Comparison of ENCODE assay signal across 12 mouse cellular contexts in the genomic region with DNA sequence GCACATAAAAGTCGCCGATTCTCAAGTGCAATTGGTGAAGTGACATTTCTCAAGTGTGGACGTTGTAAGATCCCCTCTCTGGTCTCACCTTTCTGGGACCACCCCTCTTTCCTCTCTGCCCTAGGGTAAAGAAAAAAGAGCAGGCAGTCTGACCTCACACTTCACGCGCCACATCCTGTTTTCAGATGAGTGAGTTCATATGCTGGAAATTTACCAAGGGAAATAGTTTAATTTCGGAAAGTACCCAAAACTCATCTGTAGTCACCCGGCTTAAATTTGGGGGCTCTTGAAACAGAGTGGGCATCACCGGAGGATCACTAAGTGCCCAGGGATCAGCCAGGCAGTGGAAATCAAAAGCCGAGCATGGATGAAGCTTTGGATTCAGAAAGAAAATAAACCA. TPM values are rescaled to one million over a fixed set of nuclear protein-coding genes. Genes with fewer than 3 reads are reported as not detected.
DNase-seq lines count a peak whose midpoint lies in the region; ATAC-seq and TF ChIP-seq lines count a peak whose summit lies in the region.
"Had no signal": no experiment of that assay in that cellular context is flagged by ENCODE, and none has a peak within 500 bp of the region (broad histone marks: within the 10 kb centered on the region; RNA-seq: fewer than 3 reads in every experiment).

No protein-coding gene starts in this region.

- ATAC-seq in forebrain, embryonic 14.5 days, result no peak
- no peak for ATAC-seq in megakaryocyte progenitor cell, adult 5-6 weeks (replicated peaks; ENCODE audit: poor library complexity)
- ATAC-seq: forebrain, embryonic 13.5 days had no signal

- peak; percentile 52 for DNase-seq in kidney, adult 2 months
- no peak for DNase-seq in kidney, postnatal 10 days
- DNase-seq in CD4-positive, CD25-positive, alpha-beta regulatory T cell, adult 2 months (ENCODE audit: low read depth, low spot score), result peak; percentile 88
- peak; percentile 96 for DNase-seq in induced T-regulatory cell, adult 2 months (ENCODE audit: low read depth)
- peak; percentile 90 for DNase-seq in splenic B cell, adult 2 months (ENCODE audit: low read depth, low spot score)
- DNase-seq in forebrain, embryonic 10.5 days (ENCODE audit: extremely low spot score, low spot score), result no peak
- no peak for DNase-seq in forebrain, embryonic 14.5 days (ENCODE audit: low spot score)

- H3K9me3 ChIP-seq in forebrain, embryonic 10.5 days, result no peaks in the 10 kb centered on the region
- H3K9me3 ChIP-seq in forebrain, embryonic 14.5 days (replicated peaks; ENCODE audit: control insufficient read depth, low read length), result no peaks in the 10 kb centered on the region
- H3K9me3 ChIP-seq: forebrain, embryonic 13.5 days; heart, embryonic 13.5 days; limb, embryonic 15.5 days had no signal

- H3K27me3 ChIP-seq in kidney, adult 2 months (replicated peaks; ENCODE audit: control insufficient read depth, insufficient read depth, low read length), result no peaks in the 10 kb centered on the region
- H3K27me3 ChIP-seq in splenic B cell, adult 2 months (ENCODE audit: control insufficient read depth, insufficient read depth, low read length, poor library complexity, severe bottlenecking), result no peaks in the 10 kb centered on the region
- peaks cover 22% of the 10 kb centered on the region for H3K27me3 ChIP-seq in forebrain, embryonic 10.5 days (ENCODE audit: poor library complexity, severe bottlenecking)
- no peaks in the 10 kb centered on the region for H3K27me3 ChIP-seq in forebrain, embryonic 14.5 days (replicated peaks; ENCODE audit: control insufficient read depth, insufficient read depth, low read length)
- H3K27me3 ChIP-seq: limb, embryonic 15.5 days had no signal

- TF ChIP-seq CTCF in kidney, adult 2 months (conservative IDR thresholded peaks at IDR 0.05; ENCODE audit: insufficient read depth, insufficient read length, low read depth, low read length), result no peak

- TF ChIP-seq POLR2A in kidney, adult 2 months (IDR thresholded peaks at IDR 0.05; ENCODE audit: low read depth, low read length), result no peak

- WGBS in kidney, adult 2 months, result 51% methylated on average over 9 of the region's 9 CpGs
- 89% methylated on average over 9 of the region's 9 CpGs for WGBS in forebrain, embryonic 10.5 days
- WGBS in forebrain, embryonic 14.5 days, result 94% methylated on average over 9 of the region's 9 CpGs

- peak overlapping the region; percentile 30; the same call in 1 of the 2 replicates for H3K4me3 ChIP-seq in kidney, adult 2 months (ENCODE audit: insufficient read depth, low read depth, low read length)
- no peak overlapping the region for H3K4me3 ChIP-seq in forebrain, embryonic 10.5 days
- H3K4me3 ChIP-seq in forebrain, embryonic 14.5 days (ENCODE audit: low read depth, low read length), result no peak overlapping the region
- H3K4me3 ChIP-seq: forebrain, embryonic 13.5 days; heart, embryonic 13.5 days; layer of hippocampus, adult 2 months; limb, embryonic 15.5 days had no signal

- peak overlapping the region; percentile 66; the same call in 1 of the 2 replicates for H3K27ac ChIP-seq in kidney, adult 2 months (ENCODE audit: insufficient read depth, low read depth, low read length)
- no peak overlapping the region for H3K27ac ChIP-seq in forebrain, embryonic 10.5 days
- H3K27ac ChIP-seq in forebrain, embryonic 14.5 days (ENCODE audit: low read depth, low read length), result no peak overlapping the region
- H3K27ac ChIP-seq: forebrain, embryonic 13.5 days; heart, embryonic 13.5 days; layer of hippocampus, adult 2 months; limb, embryonic 15.5 days had no signal

- no peak overlapping the region for H3K9ac ChIP-seq in forebrain, embryonic 14.5 days (ENCODE audit: low read length)
- H3K9ac ChIP-seq: forebrain, embryonic 13.5 days; heart, embryonic 13.5 days; limb, embryonic 15.5 days had no signal

- H3K4me2 ChIP-seq in forebrain, embryonic 14.5 days (ENCODE audit: low read length), result no peak overlapping the region
- H3K4me2 ChIP-seq: forebrain, embryonic 13.5 days; heart, embryonic 13.5 days; limb, embryonic 15.5 days had no signal

- H3K4me1 ChIP-seq in kidney, adult 2 months (ENCODE audit: control insufficient read depth, insufficient read depth, low read length), result no peaks in the 10 kb centered on the region
- H3K4me1 ChIP-seq in forebrain, embryonic 10.5 days, result peaks cover 32% of the 10 kb centered on the region
- peaks cover 3% of the 10 kb centered on the region for H3K4me1 ChIP-seq in forebrain, embryonic 14.5 days (ENCODE audit: control insufficient read depth, insufficient read depth, low read length)

- H3K36me3 ChIP-seq in kidney, adult 2 months (ENCODE audit: control insufficient read depth, insufficient read depth, low read length), result no peaks in the 10 kb centered on the region
- H3K36me3 ChIP-seq in splenic B cell, adult 2 months (ENCODE audit: control insufficient read depth, insufficient read depth, low read length, poor library complexity, severe bottlenecking), result no peaks in the 10 kb centered on the region; the same call in 1 of the 2 replicates
- H3K36me3 ChIP-seq in forebrain, embryonic 10.5 days (replicated peaks), result no peaks in the 10 kb centered on the region
- no peaks in the 10 kb centered on the region for H3K36me3 ChIP-seq in forebrain, embryonic 14.5 days (ENCODE audit: control insufficient read depth, insufficient read depth, low read length)
- H3K36me3 ChIP-seq: heart, embryonic 13.5 days; limb, embryonic 15.5 days had no signal

RNA-seq across cellular contexts. Expression of a gene that starts 1.3 kb away (rescaled TPM):
- polyA plus RNA-seq in kidney, adult 2 months (2012; rRNA removed), result 4.3 and 9.3 TPM in 2 replicates
- 0.07 and 0.31 TPM in 2 replicates for polyA plus RNA-seq in forebrain, embryonic 10.5 days (2016; fragmentation: Nextera tagmentation; extraction: Ambion mirVana)
- 0.42 and 0.76 TPM in 2 replicates for polyA plus RNA-seq in forebrain, embryonic 14.5 days (2014; fragmentation: Nextera tagmentation; extraction: Ambion mirVana)
- 1.3 and 1.4 TPM in 2 replicates for total RNA-seq in megakaryocyte progenitor cell, adult 5-6 weeks (2015)
- total RNA-seq in megakaryocyte progenitor cell, adult 5-6 weeks (2017), result 0.61 TPM in 1 of 2 replicates, not detected in the other

RNA-seq across cellular contexts. Expression of a gene that starts 49.1 kb away (rescaled TPM):
- polyA plus RNA-seq in kidney, adult 2 months (2012; rRNA removed), result 0.60 and 0.66 TPM in 2 replicates
- 2.7 and 3.0 TPM in 2 replicates for polyA plus RNA-seq in forebrain, embryonic 10.5 days (2016; fragmentation: Nextera tagmentation; extraction: Ambion mirVana)
- 4.7 and 6.2 TPM in 2 replicates for polyA plus RNA-seq in forebrain, embryonic 14.5 days (2014; fragmentation: Nextera tagmentation; extraction: Ambion mirVana)
- 6.9 and 8.8 TPM in 2 replicates for total RNA-seq in megakaryocyte progenitor cell, adult 5-6 weeks (2015)
- 6.5 and 10.0 TPM in 2 replicates for total RNA-seq in megakaryocyte progenitor cell, adult 5-6 weeks (2017)

Comparison
In these comparisons a context has a peak if more than half of its experiments do, and no peak if none do; other contexts are left out.
1. DNase-seq: peak in kidney, adult 2 months (single experiment), CD4-positive, CD25-positive, alpha-beta regulatory T cell, adult 2 months (single experiment), induced T-regulatory cell, adult 2 months (single experiment) and splenic B cell, adult 2 months (single experiment); none in kidney, postnatal 10 days (single experiment), forebrain, embryonic 10.5 days (single experiment) and forebrain, embryonic 14.5 days (single experiment).